Mouse (Mus musculus): ENCODE results near the gene Ksr2. TPM values are rescaled to one million over a fixed set of nuclear protein-coding genes. Genes with fewer than 3 reads are reported as not detected.

Ksr2 gene
- polyA plus RNA-seq, 1 experiment from 2014 or later: 0.16 TPM

- TF ChIP-seq CTCF (IDR thresholded peaks at IDR 0.05; ENCODE audit: low read depth): no peak
- TF ChIP-seq EP300 (optimal IDR thresholded peaks at IDR 0.05): no peak
- ATAC-seq (ENCODE audit: low FRiP score, low TSS enrichment): peak; percentile 48; the same call in 1 of the 2 replicates
- no peak for DNase-seq (ENCODE audit: low spot score)
Observed at GRCm38 (mm10) chr5:117781178-117781577, 367.4 kb downstream of the Ksr2 start.

GRCm38 (mm10) chr5:117790071-117790470 is 376.3 kb downstream of the Ksr2 start:
- WGBS: 27% methylated on average over 6 of the region's 6 CpGs
- DNase-seq (ENCODE audit: low spot score) (no peak), ATAC-seq (ENCODE audit: low FRiP score, low TSS enrichment) (no peak)
- no peak overlapping the region for H3K4me3 ChIP-seq (ENCODE audit: low read depth, low read length)
- no peaks in the 10 kb centered on the region for H3K9me3 ChIP-seq (ENCODE audit: control insufficient read depth, low read length)
- no peaks in the 10 kb centered on the region for H3K36me3 ChIP-seq (ENCODE audit: control insufficient read depth, insufficient read depth, low read length)
- H3K4me1 ChIP-seq (replicated peaks; ENCODE audit: control insufficient read depth, insufficient read depth): no peaks in the 10 kb centered on the region
- TF ChIP-seq CTCF (IDR thresholded peaks at IDR 0.05; ENCODE audit: low read depth): no peak
- TF ChIP-seq EP300 (optimal IDR thresholded peaks at IDR 0.05): no peak
- H3K27ac ChIP-seq (replicated peaks): no peak overlapping the region
- no peak overlapping the region for H3K4me2 ChIP-seq (replicated peaks; ENCODE audit: low read depth)
- H3K9ac ChIP-seq (ENCODE audit: low read length): no peak overlapping the region
- H3K27me3 ChIP-seq (ENCODE audit: control insufficient read depth, insufficient read depth, low read length): no peaks in the 10 kb centered on the region

More at GRCm38 (mm10) chr5:117781178-117781577, 367.4 kb downstream of the Ksr2 start:
- 69% methylated on average over 6 of the region's 6 CpGs for WGBS
- H3K4me1 ChIP-seq (replicated peaks; ENCODE audit: control insufficient read depth, insufficient read depth): no peaks in the 10 kb centered on the region
- no peak overlapping the region for H3K27ac ChIP-seq (replicated peaks)
- H3K9me3 ChIP-seq (ENCODE audit: control insufficient read depth, low read length): no peaks in the 10 kb centered on the region
- no peak overlapping the region for H3K4me3 ChIP-seq (ENCODE audit: low read depth, low read length)
- no peaks in the 10 kb centered on the region for H3K27me3 ChIP-seq (ENCODE audit: control insufficient read depth, insufficient read depth, low read length)
- no peak overlapping the region for H3K4me2 ChIP-seq (replicated peaks; ENCODE audit: low read depth)
- H3K36me3 ChIP-seq (ENCODE audit: control insufficient read depth, insufficient read depth, low read length): no peaks in the 10 kb centered on the region
- H3K9ac ChIP-seq (ENCODE audit: low read length): no peak overlapping the region

GRCm38 (mm10) chr5:117791875-117792274 is 378.1 kb downstream of the Ksr2 start:
- no peak for TF ChIP-seq CTCF (IDR thresholded peaks at IDR 0.05; ENCODE audit: low read depth)
- TF ChIP-seq EP300 (optimal IDR thresholded peaks at IDR 0.05): no peak

GRCm38 (mm10) chr5:117800849-117801248 is 387.0 kb downstream of the Ksr2 start:
- Histone ChIP-seq H3K36me3 (ENCODE audit: control insufficient read depth, insufficient read depth, low read length) (no peaks in the 10 kb centered on the region), H3K4me3 (ENCODE audit: low read depth, low read length) (no peak overlapping the region), H3K9me3 (ENCODE audit: control insufficient read depth, low read length) (no peaks in the 10 kb centered on the region), H3K4me2 (replicated peaks; ENCODE audit: low read depth) (no peak overlapping the region), H3K27me3 (ENCODE audit: control insufficient read depth, insufficient read depth, low read length) (no peaks in the 10 kb centered on the region), H3K4me1 (replicated peaks; ENCODE audit: control insufficient read depth, insufficient read depth) (no peaks in the 10 kb centered on the region), H3K27ac (replicated peaks) (no peak overlapping the region), H3K9ac (ENCODE audit: low read length) (no peak overlapping the region)
- no peak for DNase-seq (ENCODE audit: low spot score)
- ATAC-seq (ENCODE audit: low FRiP score, low TSS enrichment): no peak
- no peak for TF ChIP-seq EP300 (optimal IDR thresholded peaks at IDR 0.05)
- 57% methylated on average over 9 of the region's 9 CpGs for WGBS

More at GRCm38 (mm10) chr5:117791875-117792274, 378.1 kb downstream of the Ksr2 start:
- Histone ChIP-seq H3K9me3 (ENCODE audit: control insufficient read depth, low read length) (no peaks in the 10 kb centered on the region), H3K27me3 (ENCODE audit: control insufficient read depth, insufficient read depth, low read length) (no peaks in the 10 kb centered on the region), H3K4me2 (replicated peaks; ENCODE audit: low read depth) (no peak overlapping the region), H3K4me3 (ENCODE audit: low read depth, low read length) (no peak overlapping the region), H3K36me3 (ENCODE audit: control insufficient read depth, insufficient read depth, low read length) (no peaks in the 10 kb centered on the region), H3K27ac (replicated peaks) (no peak overlapping the region), H3K4me1 (replicated peaks; ENCODE audit: control insufficient read depth, insufficient read depth) (no peaks in the 10 kb centered on the region), H3K9ac (ENCODE audit: low read length) (no peak overlapping the region)
- DNase-seq (ENCODE audit: low spot score): no peak
- WGBS: 93% methylated on average over 14 of the region's 14 CpGs
- ATAC-seq (ENCODE audit: low FRiP score, low TSS enrichment): no peak

- DNase-seq (ENCODE audit: low spot score) (no peak), ATAC-seq (ENCODE audit: low FRiP score, low TSS enrichment) (no peak)
- no peak overlapping the region for H3K4me2 ChIP-seq (replicated peaks; ENCODE audit: low read depth)
- H3K27me3 ChIP-seq (ENCODE audit: control insufficient read depth, insufficient read depth, low read length): no peaks in the 10 kb centered on the region
- no peaks in the 10 kb centered on the region for H3K36me3 ChIP-seq (ENCODE audit: control insufficient read depth, insufficient read depth, low read length)
- H3K9ac ChIP-seq (ENCODE audit: low read length): no peak overlapping the region
- H3K4me1 ChIP-seq (replicated peaks; ENCODE audit: control insufficient read depth, insufficient read depth): no peaks in the 10 kb centered on the region
- WGBS: 83% methylated on average over 11 of the region's 11 CpGs
- H3K9me3 ChIP-seq (ENCODE audit: control insufficient read depth, low read length): no peaks in the 10 kb centered on the region
- H3K4me3 ChIP-seq (ENCODE audit: low read depth, low read length): no peak overlapping the region
- H3K27ac ChIP-seq (replicated peaks): no peak overlapping the region
- TF ChIP-seq CTCF (IDR thresholded peaks at IDR 0.05; ENCODE audit: low read depth) (no peak), EP300 (optimal IDR thresholded peaks at IDR 0.05) (no peak)
Observed at GRCm38 (mm10) chr5:117802071-117802521, 388.3 kb downstream of the Ksr2 start.

- ATAC-seq (ENCODE audit: low FRiP score, low TSS enrichment) (no peak), DNase-seq (ENCODE audit: low spot score) (no peak)
- WGBS: 57% methylated on average over 7 of the region's 7 CpGs
- Histone ChIP-seq H3K4me1 (replicated peaks; ENCODE audit: control insufficient read depth, insufficient read depth) (no peaks in the 10 kb centered on the region), H3K27me3 (ENCODE audit: control insufficient read depth, insufficient read depth, low read length) (no peaks in the 10 kb centered on the region), H3K36me3 (ENCODE audit: control insufficient read depth, insufficient read depth, low read length) (no peaks in the 10 kb centered on the region), H3K4me2 (replicated peaks; ENCODE audit: low read depth) (no peak overlapping the region), H3K9ac (ENCODE audit: low read length) (no peak overlapping the region), H3K4me3 (ENCODE audit: low read depth, low read length) (no peak overlapping the region), H3K27ac (replicated peaks) (no peak overlapping the region), H3K9me3 (ENCODE audit: control insufficient read depth, low read length) (no peaks in the 10 kb centered on the region)
- TF ChIP-seq CTCF (IDR thresholded peaks at IDR 0.05; ENCODE audit: low read depth): no peak
- no peak for TF ChIP-seq EP300 (optimal IDR thresholded peaks at IDR 0.05)
Observed at GRCm38 (mm10) chr5:117803551-117803950, 389.8 kb downstream of the Ksr2 start.
